Mouse (Mus musculus): Measurements from ENCODE around the gene Cyp19a1.

Cyp19a1 gene

DNA sequence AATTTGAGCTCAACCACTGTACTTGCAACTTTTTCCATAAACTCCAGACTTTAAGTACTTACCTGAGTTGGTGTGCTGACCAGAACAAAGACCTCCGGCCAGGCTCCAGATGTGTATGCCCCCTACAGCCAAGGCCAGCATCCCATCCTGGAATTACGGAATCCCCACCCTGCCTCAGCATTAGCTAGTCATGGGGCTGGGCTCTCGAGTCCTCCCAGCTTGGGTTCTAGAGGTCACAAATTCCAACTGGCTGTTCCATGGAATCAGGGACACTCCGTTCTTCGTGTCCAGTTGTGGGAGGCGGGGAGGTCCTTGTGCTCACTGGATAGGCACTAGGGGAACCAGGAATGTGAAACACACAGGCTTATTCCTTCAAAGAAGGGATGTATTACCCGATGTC, at the start of gene Cyp19a1:
Cyp19a1 (minus strand) TSS at position 101 of the 400 bp plus-strand sequence.
- in situ Hi-C loops (cut with MboI; ENCODE audit: low pct_unique_long_range_greater_than_20kb in 1 of 2, low sequenced_read_pairs in 2 of 2, unreplicated experiment in 1 of 2) = no loop called here

DNA sequence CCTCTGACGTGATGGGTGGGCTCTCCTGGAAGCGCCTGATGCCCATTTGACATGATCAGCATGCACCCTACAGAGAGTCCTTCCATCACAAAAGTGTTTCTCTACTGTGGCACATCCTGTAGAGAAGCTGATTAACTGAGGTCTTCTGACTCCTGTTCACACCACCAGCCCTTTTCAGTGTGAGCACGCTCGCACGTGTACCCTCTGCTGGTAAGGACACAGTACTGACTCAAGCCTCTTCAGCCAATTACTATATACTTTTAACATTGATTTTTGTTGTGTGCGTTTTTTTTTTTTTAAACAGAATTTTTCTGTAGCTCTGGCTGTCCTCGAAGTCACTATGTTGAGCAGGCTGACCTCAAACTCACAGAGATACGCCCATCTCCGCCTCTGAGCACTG, 48.5 kb upstream of the Cyp19a1 start:
- in situ Hi-C loops (cut with MboI; ENCODE audit: low pct_unique_long_range_greater_than_20kb in 1 of 2, low sequenced_read_pairs in 2 of 2, unreplicated experiment in 1 of 2) = loop anchor here in 1 of 2 experiments (25.0 kb wide), 1 partner anchor 329 kb away; the partner anchor contains the start of gene Elmod1

DNA sequence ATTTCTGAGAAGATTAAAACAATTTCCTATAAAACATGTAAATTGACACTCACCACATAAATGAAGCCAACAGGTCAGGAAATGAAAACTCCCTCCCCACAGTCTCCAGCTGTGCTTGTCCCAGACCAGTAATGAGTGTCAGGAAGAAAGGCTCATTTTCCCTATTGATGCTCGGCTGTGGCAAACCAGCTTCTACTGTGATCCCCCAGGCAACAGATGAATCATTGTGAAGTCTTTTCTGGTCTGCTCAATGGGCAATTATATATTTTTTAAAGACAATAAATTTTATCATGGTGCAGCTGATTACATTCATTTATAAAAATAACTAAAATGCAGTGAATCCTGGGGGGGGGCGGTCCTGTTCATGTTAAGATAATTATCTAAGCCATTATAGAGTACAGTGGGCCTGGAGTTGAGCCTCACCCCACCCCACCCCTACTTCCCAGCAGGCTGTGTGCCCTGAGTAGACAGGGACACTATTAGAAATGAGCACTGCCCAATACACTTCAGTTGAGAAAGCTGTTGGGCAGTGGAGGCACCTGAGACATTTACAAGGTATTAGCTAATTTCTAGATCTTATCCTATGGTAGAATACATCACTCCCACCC, 40.9 kb upstream of the Cyp19a1 start:
- in situ Hi-C loops (cut with MboI; ENCODE audit: low pct_unique_long_range_greater_than_20kb in 1 of 2, low sequenced_read_pairs in 2 of 2, unreplicated experiment in 1 of 2) = loop anchor here in 1 of 2 experiments (25.0 kb wide), 1 partner anchor 322 kb away; the partner anchor contains the start of gene Elmod1

DNA sequence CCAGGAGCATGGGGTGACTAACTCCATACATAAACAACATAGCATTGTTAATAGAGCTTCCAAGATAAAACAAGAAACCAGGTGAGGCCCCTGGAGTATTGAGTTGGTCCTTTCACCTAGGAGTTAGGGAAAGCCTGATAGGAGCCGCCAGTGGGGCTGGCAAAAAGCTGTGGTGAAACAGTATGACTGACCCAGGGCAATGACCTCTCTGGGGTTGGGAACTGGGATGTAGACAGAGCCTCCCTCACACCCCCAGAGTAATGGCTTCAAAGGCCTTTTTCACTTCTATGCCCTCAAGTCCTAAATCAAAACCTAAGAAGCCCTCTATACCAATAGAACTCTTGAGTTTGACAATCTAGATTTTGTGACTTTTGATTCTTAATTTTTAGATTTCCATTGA, 40.3 kb upstream of the Cyp19a1 start:
- in situ Hi-C loops (cut with MboI; ENCODE audit: low pct_unique_long_range_greater_than_20kb in 1 of 2, low sequenced_read_pairs in 2 of 2, unreplicated experiment in 1 of 2) = loop anchor here in 1 of 2 experiments (25.0 kb wide), 1 partner anchor 321 kb away; the partner anchor contains the start of gene Elmod1

DNA sequence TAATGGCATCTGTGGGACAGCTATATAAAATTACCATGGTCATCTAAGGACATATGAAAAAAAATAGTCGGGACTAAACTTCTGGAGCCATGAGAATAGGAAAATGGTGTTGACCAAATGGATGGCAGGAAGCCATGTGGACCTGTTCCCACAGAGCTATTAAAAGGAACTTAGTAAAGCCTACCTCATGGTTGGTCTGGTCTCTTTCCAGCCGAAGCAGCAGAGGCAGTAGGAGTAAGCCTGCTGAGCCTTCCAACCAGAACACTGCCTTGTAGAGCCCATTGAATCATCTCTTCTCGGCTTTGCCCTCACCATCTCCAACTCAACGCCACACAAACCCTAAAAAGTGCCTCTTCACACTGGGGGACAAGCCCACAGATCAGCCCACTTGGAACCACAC, 33.3 kb upstream of the Cyp19a1 start:
- in situ Hi-C loops (cut with MboI; ENCODE audit: low pct_unique_long_range_greater_than_20kb in 1 of 2, low sequenced_read_pairs in 2 of 2, unreplicated experiment in 1 of 2) = loop anchor here in 1 of 2 experiments (25.0 kb wide), 1 partner anchor 314 kb away; the partner anchor contains the start of gene Elmod1

DNA sequence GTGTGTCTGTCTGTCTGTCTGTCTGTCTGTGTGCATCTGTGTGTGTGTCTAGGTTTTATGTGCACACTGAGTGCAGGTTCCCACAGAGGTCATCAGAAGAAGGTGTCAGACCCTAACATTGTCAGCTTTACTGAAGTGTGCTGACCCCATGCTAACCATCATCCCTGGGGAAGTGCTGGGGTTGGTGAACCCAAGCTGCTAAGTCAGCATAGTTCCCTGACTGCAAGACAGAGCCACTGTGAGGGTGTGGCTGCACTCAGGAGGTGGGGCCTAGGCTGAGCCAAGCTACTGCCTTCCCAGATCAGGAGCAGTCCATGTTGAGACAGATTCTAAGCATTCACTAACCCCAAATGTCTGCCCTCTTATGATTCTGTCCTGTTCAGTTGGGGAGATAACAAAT, 31.9 kb upstream of the Cyp19a1 start:
- in situ Hi-C loops (cut with MboI; ENCODE audit: low pct_unique_long_range_greater_than_20kb in 1 of 2, low sequenced_read_pairs in 2 of 2, unreplicated experiment in 1 of 2) = loop anchor here in 1 of 2 experiments (25.0 kb wide), 1 partner anchor 312 kb away; the partner anchor contains the start of gene Elmod1

DNA sequence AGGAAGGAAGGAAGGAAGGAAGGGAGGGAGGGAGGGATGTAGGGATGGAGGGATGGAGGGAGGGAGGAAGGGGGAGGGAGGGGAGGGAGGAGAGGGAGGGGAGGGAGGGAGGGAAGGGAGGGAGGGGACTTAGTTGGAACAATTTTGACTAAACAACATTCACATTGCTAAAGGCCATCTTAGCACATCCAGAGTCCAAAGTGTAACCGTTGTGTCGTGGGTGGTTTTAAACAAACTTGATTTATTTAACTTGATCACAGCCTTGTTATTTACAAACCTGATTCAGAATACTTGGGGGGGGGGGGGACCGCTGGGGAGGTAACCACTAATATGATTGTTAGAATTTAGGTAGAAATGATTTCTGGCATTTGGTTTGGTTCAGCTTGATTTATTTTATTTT, 31.5 kb upstream of the Cyp19a1 start:
- in situ Hi-C loops (cut with MboI; ENCODE audit: low pct_unique_long_range_greater_than_20kb in 1 of 2, low sequenced_read_pairs in 2 of 2, unreplicated experiment in 1 of 2) = no loop called here

DNA sequence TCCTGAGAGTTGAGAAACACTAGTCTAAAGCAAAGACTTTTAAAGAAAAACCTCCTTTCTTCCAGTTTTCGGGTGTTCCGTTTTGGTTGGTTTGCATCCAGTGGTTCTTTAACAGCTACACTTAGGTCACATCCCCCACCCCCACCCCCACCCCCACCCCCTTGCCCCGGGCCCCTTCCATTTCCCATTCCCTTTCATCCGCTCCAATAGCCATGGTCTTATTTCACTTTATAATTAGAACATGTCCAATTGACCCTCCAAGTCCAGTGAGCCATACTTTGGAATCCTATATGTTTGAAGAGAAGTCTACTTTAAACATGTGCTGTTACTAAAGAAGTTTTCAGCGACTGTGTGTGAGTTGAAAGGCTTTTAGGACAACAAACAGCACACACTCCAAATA, 19.9 kb upstream of the Cyp19a1 start:
- in situ Hi-C loops (cut with MboI; ENCODE audit: low pct_unique_long_range_greater_than_20kb in 1 of 2, low sequenced_read_pairs in 2 of 2, unreplicated experiment in 1 of 2) = no loop called here

DNA sequence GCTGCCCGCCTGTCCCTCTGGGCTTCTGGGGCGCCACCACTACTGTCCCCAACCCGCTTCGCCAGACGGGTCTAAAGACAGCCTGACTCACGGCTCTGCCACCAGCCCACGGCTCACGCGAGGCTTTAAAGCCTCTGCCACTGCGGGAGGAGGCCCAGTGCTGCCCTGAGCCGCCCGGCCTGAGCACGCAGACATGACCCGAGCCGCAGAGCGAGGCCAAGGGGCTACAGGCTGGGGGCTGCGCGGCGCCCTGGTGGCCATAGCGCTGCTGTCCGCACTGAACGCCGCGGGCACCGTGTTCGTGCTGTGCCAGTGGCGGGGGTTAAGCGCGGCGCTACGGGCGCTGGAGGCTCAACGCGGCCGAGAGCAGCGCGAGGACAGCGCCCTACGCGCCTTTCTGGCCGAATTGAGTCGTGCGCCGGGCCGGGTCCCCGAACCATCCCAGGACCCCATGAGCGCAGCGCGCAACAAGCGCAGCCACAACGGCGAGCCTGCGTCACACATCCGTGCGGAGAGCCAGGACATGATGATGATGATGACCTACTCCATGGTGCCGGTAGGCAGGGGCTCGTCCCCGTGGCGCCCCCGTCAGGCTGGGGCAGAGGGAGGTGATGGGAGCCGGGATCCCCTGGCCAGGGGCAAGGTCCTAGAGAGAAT, 18.5 kb upstream of the Cyp19a1 start, which contains the start of gene Gldn:
Gldn (plus strand) TSS at position 156 of the 657 bp plus-strand sequence.
- in situ Hi-C loops (cut with MboI; ENCODE audit: low pct_unique_long_range_greater_than_20kb in 1 of 2, low sequenced_read_pairs in 2 of 2, unreplicated experiment in 1 of 2) = no loop called here

DNA sequence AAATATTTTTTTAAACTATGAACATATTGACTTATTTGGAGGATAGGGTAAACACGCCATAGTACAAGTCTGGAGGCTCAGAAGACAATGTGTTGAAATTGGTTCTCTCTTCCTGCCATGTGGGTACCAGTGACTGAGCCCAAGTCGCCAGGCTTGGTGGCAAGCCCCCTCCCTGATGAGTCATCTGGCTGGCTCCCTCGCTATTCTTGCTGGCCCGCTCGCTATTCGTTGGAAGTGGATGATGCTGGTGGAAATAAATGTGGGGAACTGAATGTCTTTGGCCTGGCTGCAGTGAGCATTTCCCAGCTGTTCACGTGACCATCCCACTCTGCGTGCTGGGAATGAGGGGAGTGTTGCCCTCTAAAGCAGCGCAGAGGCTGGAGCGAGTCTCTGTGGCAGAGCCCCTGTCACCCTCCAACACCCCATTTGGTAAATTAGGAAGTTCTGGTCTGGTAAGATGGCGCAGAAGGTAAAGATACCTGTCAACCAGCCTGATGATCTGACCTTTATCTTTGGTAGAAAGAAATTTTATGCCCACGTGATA, 11.2 kb upstream of the Cyp19a1 start:
- in situ Hi-C loops (cut with MboI; ENCODE audit: low pct_unique_long_range_greater_than_20kb in 1 of 2, low sequenced_read_pairs in 2 of 2, unreplicated experiment in 1 of 2) = no loop called here

DNA sequence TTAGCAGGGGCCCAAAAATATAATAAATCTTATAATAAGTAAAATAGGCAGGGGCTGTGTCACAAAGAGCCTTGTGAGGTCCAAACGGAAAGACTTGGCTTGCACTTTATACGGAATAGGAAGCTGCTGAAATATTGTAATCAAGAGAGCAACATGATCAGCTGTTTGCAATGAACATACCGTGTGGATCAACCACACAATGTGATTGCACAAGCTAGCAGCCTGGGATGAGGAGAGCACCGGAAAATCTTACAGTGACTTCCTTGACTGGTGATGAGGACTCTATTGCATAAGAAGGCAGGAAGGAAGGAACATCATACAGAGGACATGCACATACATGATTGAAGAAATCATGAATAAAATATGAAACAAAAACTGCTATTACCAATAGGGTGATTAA, 7.4 kb upstream of the Cyp19a1 start:
- in situ Hi-C loops (cut with MboI; ENCODE audit: low pct_unique_long_range_greater_than_20kb in 1 of 2, low sequenced_read_pairs in 2 of 2, unreplicated experiment in 1 of 2) = no loop called here

DNA sequence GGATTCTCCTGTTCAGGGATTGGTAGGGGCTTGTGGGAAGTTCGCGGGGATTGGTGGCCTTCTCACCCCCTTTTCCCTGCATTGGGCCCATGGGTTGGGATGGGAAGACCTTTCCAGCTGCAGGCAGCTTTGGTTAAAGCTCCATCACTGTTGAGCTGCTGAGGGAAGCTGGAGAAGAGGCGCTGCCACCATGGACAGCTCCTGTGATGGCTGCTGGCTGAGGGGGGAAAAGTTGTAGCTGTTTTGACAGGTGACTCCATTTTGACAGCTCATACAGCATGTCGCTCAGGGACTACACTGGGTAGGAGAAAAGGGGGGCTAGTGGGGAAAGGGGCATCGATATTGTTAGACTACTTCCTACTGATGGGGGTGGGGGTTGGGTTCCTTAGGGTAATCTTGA, 3.0 kb upstream of the Cyp19a1 start:
- in situ Hi-C loops (cut with MboI; ENCODE audit: low pct_unique_long_range_greater_than_20kb in 1 of 2, low sequenced_read_pairs in 2 of 2, unreplicated experiment in 1 of 2) = no loop called here

DNA sequence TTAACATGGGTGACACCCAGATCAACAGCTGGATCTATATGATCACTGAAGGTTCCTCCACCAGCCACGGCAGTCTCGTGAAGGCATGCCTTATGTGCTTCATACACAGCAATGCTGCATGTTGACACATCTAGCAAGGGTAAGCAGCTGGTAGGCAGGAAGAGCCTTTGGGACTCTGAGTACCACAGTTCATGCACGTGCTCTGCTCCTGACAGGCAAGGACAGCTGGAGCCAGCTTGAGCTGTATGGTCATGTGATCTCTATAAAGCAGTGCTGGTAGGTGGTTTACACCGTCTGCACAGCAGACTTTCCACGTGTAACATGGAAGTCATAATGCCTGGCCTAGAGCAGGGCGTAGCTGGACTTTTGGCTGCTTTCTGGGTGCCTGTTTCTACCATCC, 2.1 kb upstream of the Cyp19a1 start:
- in situ Hi-C loops (cut with MboI; ENCODE audit: low pct_unique_long_range_greater_than_20kb in 1 of 2, low sequenced_read_pairs in 2 of 2, unreplicated experiment in 1 of 2) = no loop called here

DNA sequence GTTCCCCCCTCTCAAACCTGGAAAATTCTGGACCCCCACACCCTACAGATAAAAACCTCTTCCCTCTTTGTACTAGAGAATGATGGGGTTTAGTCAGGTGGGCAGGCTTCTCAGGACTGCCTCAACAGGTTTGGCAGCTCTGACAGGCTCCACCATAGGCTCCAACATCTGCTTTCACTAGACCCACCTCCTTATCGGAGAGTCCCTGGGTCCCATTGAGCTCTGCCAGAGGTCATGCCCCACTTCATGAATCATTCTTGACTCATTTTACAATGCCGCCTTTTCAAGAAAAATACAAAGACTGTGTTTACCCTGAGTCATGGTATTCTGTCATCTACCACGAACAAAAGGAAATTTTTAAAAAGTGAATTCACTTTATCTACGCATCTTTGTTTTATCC, 3.2 kb downstream of the Cyp19a1 start:
- in situ Hi-C loops (cut with MboI; ENCODE audit: low pct_unique_long_range_greater_than_20kb in 1 of 2, low sequenced_read_pairs in 2 of 2, unreplicated experiment in 1 of 2) = no loop called here

DNA sequence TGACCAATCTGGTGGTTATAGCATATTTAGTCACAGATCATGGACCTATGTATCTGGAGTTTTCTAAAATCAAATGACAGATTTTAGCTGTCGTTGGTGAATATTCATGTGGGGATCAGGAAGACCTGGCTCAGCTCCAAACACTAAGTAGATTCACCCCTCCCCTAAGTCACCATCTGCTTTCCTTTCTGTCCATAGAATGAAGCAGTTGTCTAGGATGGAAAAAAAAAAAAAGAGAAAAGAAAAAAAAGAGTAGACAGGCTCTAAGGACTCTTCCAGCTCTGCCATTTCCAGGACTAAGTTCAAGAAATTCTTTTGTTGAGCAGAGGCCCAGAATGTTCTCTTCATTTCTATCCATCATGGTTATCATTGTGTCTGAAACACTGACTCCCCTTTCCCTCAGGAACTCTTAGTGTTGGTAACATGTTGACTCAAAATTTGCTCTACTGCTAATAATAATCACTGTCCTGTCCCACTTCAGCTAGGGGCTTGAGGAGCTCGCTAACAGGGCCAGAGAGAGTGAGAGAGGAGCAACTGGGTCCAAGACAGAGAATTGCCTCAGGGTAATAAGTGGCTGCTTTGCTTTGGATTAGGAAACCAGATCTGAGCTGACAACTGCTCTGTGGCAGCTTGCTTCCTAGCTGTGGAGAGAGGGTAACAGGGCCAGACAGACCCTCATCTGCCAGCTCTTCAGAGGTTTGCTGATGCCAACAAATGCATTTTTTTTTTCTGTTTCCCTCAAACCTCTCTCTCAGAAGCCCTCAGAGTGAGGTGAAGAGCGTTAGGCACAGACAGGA, 22.8 kb downstream of the Cyp19a1 start:
- in situ Hi-C loops (cut with MboI; ENCODE audit: low pct_unique_long_range_greater_than_20kb in 1 of 2, low sequenced_read_pairs in 2 of 2, unreplicated experiment in 1 of 2) = no loop called here

DNA sequence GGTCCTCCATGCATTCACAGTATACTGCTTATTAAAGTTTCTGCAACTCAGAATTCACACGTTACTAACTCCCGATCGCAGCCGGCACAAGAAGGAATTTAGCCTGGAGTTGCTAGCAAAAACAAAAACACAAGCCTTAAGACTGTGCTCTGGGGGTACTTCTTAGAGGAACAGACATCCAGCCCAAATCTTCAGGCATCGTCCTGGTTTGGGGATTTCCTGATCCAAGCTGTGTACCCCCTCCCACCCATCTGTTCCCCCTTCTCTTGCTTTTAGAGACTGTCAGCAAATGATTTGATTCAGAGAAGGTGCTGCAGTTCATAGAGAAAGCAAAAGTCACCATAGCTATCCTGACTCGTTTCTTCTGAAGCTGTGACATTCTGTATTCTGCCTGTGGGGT, 40.3 kb downstream of the Cyp19a1 start:
- in situ Hi-C loops (cut with MboI; ENCODE audit: low pct_unique_long_range_greater_than_20kb in 1 of 2, low sequenced_read_pairs in 2 of 2, unreplicated experiment in 1 of 2) = no loop called here

DNA sequence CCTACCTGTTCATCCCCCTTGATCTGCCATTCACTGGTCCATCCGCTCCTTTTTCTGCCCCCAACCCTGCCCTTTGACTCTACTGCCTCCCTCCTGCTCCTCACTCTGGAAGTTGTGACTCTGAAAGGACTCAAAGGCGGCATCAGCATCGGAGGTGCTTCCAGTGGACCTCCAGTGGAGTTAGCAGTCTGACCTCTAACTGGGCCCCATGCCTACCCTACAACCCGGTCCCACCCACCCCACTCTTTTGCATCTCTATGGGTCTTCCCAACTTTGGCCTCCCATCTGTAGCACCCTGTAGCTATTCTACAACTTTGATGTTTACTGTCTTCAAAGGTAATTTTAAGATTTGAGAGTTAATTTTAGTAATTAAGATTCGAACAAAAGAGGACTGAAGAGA, 51.4 kb downstream of the Cyp19a1 start:
- in situ Hi-C loops (cut with MboI; ENCODE audit: low pct_unique_long_range_greater_than_20kb in 1 of 2, low sequenced_read_pairs in 2 of 2, unreplicated experiment in 1 of 2) = no loop called here

DNA sequence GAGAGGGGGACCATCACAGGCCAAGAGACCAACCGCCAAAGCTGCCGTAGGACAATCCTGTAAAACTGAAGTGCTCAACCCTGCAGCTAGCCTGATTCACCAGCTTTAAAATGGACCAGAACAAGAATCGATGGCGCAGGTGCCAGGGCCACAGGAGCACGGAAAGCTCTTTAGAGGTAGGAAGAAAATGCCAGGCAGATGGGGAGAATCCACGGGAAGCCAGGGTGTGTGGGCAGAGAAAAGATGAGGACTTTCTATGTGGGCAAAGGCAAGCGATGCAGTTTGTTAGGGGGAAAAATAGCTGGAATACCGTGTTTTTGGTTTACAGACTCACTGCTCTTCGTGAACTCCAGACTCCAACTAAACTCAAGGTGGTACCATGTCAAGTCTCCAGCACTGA, 53.0 kb downstream of the Cyp19a1 start:
- in situ Hi-C loops (cut with MboI; ENCODE audit: low pct_unique_long_range_greater_than_20kb in 1 of 2, low sequenced_read_pairs in 2 of 2, unreplicated experiment in 1 of 2) = no loop called here

DNA sequence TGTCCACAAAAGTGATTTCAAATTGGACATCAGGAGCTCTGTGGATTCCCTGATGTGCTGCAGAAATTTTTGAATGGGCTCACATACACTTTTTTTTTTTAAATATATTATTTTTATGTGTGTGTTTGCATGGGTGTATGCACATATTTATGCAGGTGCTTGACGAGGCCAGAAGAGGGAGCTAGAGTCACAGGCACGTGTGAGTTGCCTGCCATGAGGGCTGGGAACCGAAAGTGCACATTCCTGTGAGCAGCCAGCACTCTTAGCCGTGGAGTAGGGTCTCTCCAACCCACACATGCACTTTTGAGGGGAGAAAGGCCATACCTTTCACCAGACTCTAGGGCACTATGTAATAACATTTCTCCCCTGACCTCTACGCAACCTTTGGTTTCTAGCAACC, 73.1 kb downstream of the Cyp19a1 start:
- in situ Hi-C loops (cut with MboI; ENCODE audit: low pct_unique_long_range_greater_than_20kb in 1 of 2, low sequenced_read_pairs in 2 of 2, unreplicated experiment in 1 of 2) = loop anchor here (5.0 to 25.0 kb wide), 5 partner anchors 60 to 223 kb away; no protein-coding TSS in a partner anchor

Data from mouse embryonic stem cell (cell line).